In genomic region chr12:91641631-91642141, GRCm38 (mm10) we compare ENCODE assay signal across 9 mouse cellular contexts. TPM values are rescaled to one million over a fixed set of nuclear protein-coding genes. Genes with fewer than 3 reads are reported as not detected.
DNase-seq lines count a peak whose midpoint lies in the region; ATAC-seq lines count a peak whose summit lies in the region.
"Had no signal": no experiment of that assay in that cellular context is flagged by ENCODE, and none has a peak within 500 bp of the region (broad histone marks: within the 10 kb centered on the region; RNA-seq: fewer than 3 reads in every experiment).

No protein-coding gene starts in this region.

- peak overlapping the region; percentile 38 for H3K4me3 ChIP-seq in heart, embryonic 12.5 days
- H3K4me3 ChIP-seq in midbrain, embryonic 10.5 days, result peak overlapping the region; percentile 45
- 0 out of 2 replicates have a peak overlapping the region, but pooled peaks have one; percentile 2 for H3K4me3 ChIP-seq in stomach, embryonic 14.5 days (ENCODE audit: low read depth, low read length)
- H3K4me3 ChIP-seq: erythroblast, embryonic 14.5 days had no signal

- peak overlapping the region; percentile 71 for H3K4me2 ChIP-seq in heart, embryonic 12.5 days
- peak overlapping the region; percentile 42 for H3K4me2 ChIP-seq in stomach, embryonic 14.5 days (replicated peaks; ENCODE audit: low read depth, low read length)

- peaks cover 28% of the 10 kb centered on the region for H3K4me1 ChIP-seq in heart, embryonic 12.5 days (replicated peaks)
- peaks cover 30% of the 10 kb centered on the region for H3K4me1 ChIP-seq in midbrain, embryonic 10.5 days
- H3K4me1 ChIP-seq in stomach, embryonic 14.5 days (ENCODE audit: control insufficient read depth, insufficient read depth, low read length), result 0 out of 2 replicates have a peak, but pooled peaks cover 2% of the 10 kb centered on the region

- H3K9me3 ChIP-seq in heart, embryonic 12.5 days (replicated peaks), result no peaks in the 10 kb centered on the region
- no peaks in the 10 kb centered on the region for H3K9me3 ChIP-seq in midbrain, embryonic 10.5 days (replicated peaks)
- H3K9me3 ChIP-seq in stomach, embryonic 14.5 days (ENCODE audit: control insufficient read depth, low read depth, low read length), result no peaks in the 10 kb centered on the region

- DNase-seq in heart, postnatal 14 days, result no peak
- peak; percentile 58 to 61 for DNase-seq in cerebellum, postnatal 10 days
- peak; percentile 14 to 18 for DNase-seq in frontal cortex, postnatal 14 days (ENCODE audit: low spot score in 2 of 2)
- DNase-seq in layer of hippocampus, postnatal 14 days (ENCODE audit: low spot score in 2 of 2), result peak; percentile 16 to 23
- DNase-seq in midbrain, embryonic 10.5 days (ENCODE audit: low spot score), result peak; percentile 70
- no peak for DNase-seq in ovary, postnatal 14 days (ENCODE audit: low spot score)

- H3K36me3 ChIP-seq in heart, embryonic 12.5 days, result no peaks in the 10 kb centered on the region
- peaks cover 7% of the 10 kb centered on the region; the same call in 1 of the 2 replicates for H3K36me3 ChIP-seq in midbrain, embryonic 10.5 days
- H3K36me3 ChIP-seq in stomach, embryonic 14.5 days (ENCODE audit: control insufficient read depth, insufficient read depth, low read length), result no peaks in the 10 kb centered on the region

- H3K27me3 ChIP-seq in heart, embryonic 12.5 days (replicated peaks), result 0 out of 2 replicates have a peak, but pooled peaks cover 4% of the 10 kb centered on the region
- H3K27me3 ChIP-seq in midbrain, embryonic 10.5 days (ENCODE audit: low read depth, poor library complexity, severe bottlenecking), result no peaks in the 10 kb centered on the region
- H3K27me3 ChIP-seq in stomach, embryonic 14.5 days (ENCODE audit: control insufficient read depth, insufficient read depth, low read length), result no peaks in the 10 kb centered on the region

- intact Hi-C loops in heart, postnatal 14 days (cut with DNase I), result no loop called here

- no peak overlapping the region for H3K27ac ChIP-seq in heart, embryonic 12.5 days (ENCODE audit: poor library complexity, severe bottlenecking)
- peak overlapping the region; percentile 84 for H3K27ac ChIP-seq in midbrain, embryonic 10.5 days (replicated peaks)
- no peak overlapping the region for H3K27ac ChIP-seq in stomach, embryonic 14.5 days (ENCODE audit: low read length)

- 20% methylated on average over 13 of the region's 13 CpGs for WGBS in heart, embryonic 12.5 days
- 9% methylated on average over 13 of the region's 13 CpGs for WGBS in midbrain, embryonic 10.5 days
- 18% methylated on average over 13 of the region's 13 CpGs for WGBS in stomach, embryonic 14.5 days

- ATAC-seq in heart, embryonic 12.5 days (ENCODE audit: insufficient number of reproducible peaks, low FRiP score), result no peak
- 0 out of 2 replicates have a peak, but pooled peaks have one; percentile 53 for ATAC-seq in stomach, embryonic 14.5 days (ENCODE audit: insufficient number of reproducible peaks, insufficient read depth, low FRiP score, low read depth)

- H3K9ac ChIP-seq in heart, embryonic 12.5 days, result peak overlapping the region; percentile 55
- H3K9ac ChIP-seq in stomach, embryonic 14.5 days (replicated peaks; ENCODE audit: low read depth, low read length), result no peak overlapping the region

RNA-seq across cellular contexts. Expression of gene Gtf2a1, which starts 51.4 kb away (rescaled TPM):
- 44.5 and 45.5 TPM in 2 replicates for polyA plus RNA-seq in heart, embryonic 12.5 days (2016; fragmentation: Nextera tagmentation; extraction: Ambion mirVana)
- total RNA-seq in heart, postnatal 14 days (2021), result 10 to 100 TPM; 21.5 to 23.8 TPM
- total RNA-seq in layer of hippocampus, postnatal 14 days (2021), result 10 to 100 TPM; 47.1 to 51.6 TPM
- 62.9 and 74.4 TPM in 2 replicates for polyA plus RNA-seq in midbrain, embryonic 10.5 days (2016; fragmentation: Nextera tagmentation; extraction: Ambion mirVana)
- polyA plus RNA-seq in stomach, embryonic 14.5 days (2014; fragmentation: Nextera tagmentation; extraction: Ambion mirVana), result 36.9 and 37.6 TPM in 2 replicates

Comparison
In these comparisons a context has a peak if more than half of its experiments do, and no peak if none do; other contexts are left out.
1. DNase-seq: peak in cerebellum, postnatal 10 days (2 of 2), frontal cortex, postnatal 14 days (2 of 2), layer of hippocampus, postnatal 14 days (2 of 2) and midbrain, embryonic 10.5 days (single experiment); none in heart, postnatal 14 days (0 of 2) and ovary, postnatal 14 days (single experiment).
2. Peak in every context shown above with its lines, with median percentiles within 50 percentile points of each other: H3K4me3 ChIP-seq.